Mouse (Mus musculus) forelimb bud, embryonic 11.5 days (tissue): ENCODE measurements around the gene Tatdn2.
"Not testable (repeated sequence)": the region's sequence is repeated elsewhere in the genome, so short reads cannot be mapped to it uniquely, and the experiment has no call there.

Experiments used
- DNase-seq: peaks from one replicate; pipeline ENCODE4 v3.0.0-alpha.2; 2012; ENCODE audit warnings: low read depth, low spot score

Gene Tatdn2

DNA sequence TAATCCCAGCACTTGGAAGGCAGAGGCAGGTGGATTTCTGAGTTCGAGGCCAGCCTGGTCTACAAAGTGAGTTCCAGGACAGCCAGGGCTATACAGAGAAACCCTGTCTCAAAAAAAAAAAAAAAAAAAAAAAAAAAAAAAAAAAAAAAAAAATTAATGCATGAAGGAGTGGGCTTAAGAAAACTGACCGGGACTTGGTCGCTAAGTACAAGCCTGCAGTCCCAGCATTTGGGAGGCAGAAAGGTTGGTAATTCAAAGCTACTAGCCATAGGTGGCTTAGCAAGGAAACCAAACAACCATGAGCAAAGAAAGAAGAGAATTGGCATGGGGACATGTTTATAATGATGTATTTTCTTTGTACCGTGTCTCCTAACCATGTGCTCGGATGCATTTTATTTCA is 16.5 kb downstream of the Tatdn2 start:
- DNase-seq = not testable (repeated sequence)

DNA sequence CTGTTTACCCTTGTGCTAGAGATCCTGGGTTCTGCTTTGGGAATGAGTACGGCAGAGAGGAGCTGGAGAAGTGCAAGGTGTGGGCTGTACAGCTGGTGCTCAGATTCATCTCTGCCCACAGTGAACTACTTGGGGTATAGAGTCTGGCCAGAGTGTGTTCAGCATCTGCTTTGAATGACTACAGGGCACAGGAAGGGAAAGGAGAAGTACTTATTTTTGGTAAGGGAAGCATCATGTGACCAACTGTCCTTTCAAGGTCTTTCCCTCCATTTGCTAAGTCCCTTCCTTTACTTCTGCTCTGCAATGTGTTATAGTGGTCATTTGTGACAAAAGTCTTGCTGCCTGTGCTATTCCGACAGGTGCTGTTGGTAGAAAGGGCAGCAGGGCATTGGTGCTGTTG is 17.4 kb downstream of the Tatdn2 start:
- no peak for DNase-seq

DNA sequence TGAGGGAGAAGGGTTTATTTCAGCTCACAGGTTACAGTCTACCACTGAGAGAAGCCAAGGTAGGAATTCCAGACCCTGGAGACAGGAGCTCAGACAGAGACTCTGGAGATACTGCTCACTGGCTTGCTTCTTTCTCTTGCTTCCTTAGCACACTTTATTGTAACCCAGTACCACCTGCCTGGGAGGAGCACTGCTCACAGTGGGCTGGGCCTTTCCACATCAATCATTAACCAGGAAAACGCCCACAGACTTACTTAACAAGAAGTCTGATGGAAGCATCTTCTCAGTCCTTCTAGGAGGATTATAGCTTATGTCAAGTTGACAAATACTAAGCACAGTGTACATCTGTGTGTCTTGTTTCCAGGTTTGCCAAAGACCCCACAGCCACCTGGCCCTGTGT is 17.9 kb downstream of the Tatdn2 start:
- DNase-seq = no peak

DNA sequence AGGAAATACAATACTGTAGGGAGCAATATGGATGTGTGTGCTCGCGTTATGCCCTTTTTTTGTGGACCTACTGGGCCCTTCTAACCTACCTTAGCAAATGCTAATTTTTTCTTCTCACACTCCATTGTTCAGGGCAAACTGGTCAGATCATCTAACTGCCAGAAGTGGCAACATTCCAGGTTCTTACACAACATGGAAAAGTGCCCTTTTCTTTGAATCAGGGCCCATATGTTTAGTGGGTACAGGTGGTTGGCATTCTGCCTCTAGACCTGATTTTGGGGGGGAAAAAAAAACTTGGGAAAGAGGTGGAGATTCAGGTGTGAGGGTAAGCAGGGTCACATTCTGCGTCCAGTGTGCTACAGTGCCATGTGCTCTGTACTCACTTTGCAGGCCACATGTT is 20.7 kb downstream of the Tatdn2 start:
- DNase-seq = no peak

DNA sequence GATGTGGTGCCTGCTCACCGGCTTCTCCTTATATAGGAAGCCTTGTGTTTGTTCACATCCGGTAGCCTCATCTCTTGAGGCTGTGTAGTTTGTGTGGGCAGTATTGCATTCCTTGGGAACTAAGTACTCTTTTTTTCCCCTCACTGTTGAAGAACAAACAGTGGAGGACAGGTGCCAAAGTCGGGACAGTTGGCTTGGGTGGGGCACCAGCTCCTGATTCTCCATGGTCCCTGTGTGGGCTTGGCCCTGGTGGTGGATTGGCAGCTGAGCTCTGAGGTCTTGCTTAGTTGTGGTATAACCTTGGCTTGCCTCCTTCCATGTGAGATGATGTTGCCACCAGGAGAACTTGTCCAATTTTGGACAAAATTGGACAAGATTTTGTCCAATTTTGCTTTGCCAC is 23.0 kb downstream of the Tatdn2 start, which contains the start of gene Ghrl:
Gene Ghrl (minus strand): TSS at position 3 of the 400 bp plus-strand sequence.
- no peak for DNase-seq

DNA sequence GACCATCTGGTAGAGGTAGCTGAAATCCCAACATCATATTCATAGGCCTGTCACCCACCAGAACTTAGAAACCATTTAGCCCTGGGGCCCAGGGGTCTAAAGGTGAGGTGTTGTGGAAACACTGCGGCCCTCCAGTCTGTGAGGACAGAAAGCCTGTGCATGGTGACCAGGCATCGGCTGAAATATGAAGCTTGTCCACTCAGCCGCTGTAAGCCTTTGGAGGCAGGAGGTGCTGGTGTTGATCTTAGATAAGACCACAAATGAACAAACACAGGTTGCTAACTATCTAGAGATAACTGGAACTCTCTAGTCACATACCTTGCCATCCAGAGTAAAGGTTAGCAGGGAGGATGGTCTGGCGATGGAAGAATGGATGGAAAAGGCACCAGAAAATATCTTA is 24.2 kb downstream of the Tatdn2 start:
- DNase-seq = no peak

DNA sequence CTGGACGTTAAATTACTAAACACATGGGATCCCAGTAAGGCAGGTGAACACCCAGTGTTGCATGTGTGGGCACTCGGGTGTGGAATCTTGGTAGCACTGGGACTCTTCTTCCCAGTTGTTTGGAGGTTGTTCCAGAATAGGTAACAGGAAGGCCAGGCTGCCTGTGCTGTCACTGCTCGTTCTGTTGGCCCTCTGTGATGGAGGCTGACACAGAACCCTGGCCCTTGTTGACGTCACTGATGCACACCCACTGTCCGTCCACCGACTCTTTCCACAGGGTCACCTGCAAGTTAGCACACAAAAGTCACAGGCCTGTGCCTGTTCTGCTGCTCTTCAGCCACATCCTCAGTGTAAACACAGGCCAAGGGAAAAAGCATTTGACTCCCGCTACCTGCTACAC is 31.3 kb downstream of the Tatdn2 start:
- no peak for DNase-seq

DNA sequence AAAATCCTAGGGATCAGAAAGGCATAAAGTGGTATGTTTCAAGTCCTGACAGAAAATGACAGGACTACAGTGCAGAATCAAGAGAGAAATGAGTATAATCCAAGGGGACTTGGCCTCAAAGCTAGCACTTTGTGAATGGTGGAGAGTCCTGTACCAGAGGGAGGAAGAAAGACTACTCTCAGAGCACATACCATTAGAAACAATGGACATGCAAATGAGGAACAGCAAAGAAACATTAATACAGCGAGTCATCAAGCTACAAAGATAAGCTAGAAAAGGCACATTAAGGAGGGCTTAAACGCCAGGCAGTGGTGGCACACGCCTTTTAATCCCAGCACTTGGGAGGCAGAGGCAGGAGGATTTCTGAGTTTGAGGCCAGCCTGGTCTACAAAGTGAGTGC is 34.4 kb downstream of the Tatdn2 start:
- no peak for DNase-seq

DNA sequence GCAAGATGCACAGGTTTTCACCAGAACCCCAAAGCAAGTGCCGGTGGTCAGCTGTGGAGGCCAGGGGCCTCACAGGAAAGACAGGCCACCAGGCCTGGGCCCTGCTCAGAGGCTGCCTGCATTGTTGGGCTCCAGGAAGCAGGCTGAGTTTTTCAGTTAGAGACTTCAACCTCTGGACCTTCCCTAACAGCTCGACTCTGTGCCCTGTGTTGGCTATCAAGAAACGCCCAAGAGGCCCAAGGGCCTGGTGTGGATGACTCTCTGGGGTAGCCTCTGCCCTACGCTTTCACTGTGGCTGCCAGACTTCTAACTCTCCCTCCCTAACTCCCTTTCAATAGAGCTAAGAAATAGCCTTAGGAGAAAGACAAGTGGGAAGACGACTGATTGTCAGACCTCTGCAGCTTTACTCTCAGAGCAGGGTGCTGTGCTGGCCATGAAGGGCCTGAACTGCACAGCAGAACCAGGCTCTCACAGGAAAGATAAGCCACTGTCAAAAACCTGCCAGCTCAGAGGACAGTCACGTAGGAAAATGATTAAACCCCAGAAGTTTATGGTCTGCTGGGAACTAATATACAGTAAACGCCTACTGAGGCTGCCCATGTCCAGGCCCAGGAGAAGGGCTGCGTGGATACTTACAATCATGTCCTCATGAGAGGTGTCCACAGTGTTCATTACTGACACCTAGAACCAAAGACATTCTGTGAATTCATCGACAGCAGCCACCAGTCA is 40.6 kb downstream of the Tatdn2 start:
- DNase-seq = no peak

DNA sequence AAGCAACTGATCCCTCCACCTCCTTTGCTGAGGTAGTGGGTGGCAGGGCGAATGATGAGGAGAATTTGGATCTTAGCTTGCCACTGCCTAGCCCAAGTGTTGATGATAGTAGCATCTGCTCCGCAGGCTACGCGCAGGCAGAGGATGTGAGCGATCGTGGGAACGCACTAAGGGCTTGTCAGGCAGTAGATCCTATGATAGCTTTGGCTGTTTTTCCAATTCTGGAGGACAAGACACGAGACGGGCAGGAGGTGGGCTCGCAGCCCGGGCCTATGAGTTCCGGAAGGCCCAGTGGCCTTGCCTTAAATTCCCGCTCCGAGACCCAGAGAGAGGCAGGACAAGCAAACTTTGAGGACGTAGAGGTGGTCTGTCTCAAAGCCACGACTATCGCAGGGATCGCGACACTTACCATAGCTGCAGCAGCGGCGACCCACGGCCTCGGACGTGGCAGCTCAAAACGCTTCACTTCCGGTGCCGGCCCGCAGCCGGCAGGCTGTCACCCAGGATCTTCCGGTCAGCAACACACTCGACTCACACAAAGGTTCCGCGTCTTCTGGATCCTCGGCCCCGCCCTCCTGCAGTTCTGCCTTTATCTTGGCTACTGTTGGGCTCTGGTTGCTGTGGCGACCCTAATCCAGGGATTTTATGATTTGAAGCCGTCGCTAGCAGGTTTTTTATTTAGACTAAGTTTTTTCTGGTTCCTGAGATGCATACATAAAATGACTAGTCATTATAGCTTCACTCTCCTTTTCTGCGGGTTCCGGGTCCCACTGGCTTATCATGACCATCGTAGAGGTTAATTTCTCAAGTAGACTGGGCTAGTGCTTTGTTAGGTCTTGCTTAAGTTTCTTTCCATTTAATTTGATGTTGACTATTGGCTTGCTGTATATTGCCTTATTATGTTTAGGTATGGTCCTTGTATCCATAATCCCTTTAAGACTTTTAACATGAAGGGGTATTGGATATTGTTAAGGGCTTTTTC is 43.7 kb downstream of the Tatdn2 start, which contains the start of gene Sec13:
Gene Sec13 (minus strand): TSS at position 508 of the 982 bp plus-strand sequence.
- peak; percentile 92 for DNase-seq

DNA sequence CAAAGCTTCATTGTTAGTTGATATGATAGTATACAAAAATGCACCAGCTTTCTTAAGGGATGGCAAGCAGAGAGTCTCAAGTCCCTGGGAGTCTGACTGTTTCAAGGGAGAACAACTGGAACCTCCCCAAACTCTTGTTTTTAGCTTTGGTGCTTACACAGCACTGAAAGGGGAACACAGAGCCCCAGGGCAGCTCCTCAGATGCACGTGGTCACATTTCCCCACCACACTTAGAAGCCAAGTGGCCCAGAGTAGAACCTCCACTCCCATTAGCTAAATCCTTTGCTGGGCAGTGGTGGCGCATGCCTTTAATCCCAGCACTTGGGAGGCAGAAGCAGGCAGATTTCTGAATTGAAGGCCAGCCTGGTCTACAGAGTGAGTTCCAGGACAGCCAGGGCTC is 44.6 kb downstream of the Tatdn2 start:
- DNase-seq = no peak

DNA sequence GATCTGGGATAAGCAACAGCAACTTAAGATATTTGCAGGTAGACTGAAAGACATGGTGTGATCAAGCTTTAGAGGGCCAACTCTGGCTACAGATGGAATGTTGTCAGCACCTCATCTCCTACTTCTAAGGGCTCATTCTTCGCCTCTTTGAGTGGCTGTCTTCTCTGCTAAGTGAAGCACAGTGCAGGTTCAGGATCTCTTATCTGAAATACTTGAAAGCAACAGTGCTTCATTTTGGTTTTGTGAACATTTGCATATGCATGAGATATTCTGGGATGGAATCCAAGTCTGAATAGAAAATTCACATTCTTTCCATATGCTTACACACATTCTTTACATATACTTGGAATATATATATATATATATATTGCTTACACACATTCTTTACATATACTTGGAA is 45.5 kb downstream of the Tatdn2 start:
- no peak for DNase-seq

DNA sequence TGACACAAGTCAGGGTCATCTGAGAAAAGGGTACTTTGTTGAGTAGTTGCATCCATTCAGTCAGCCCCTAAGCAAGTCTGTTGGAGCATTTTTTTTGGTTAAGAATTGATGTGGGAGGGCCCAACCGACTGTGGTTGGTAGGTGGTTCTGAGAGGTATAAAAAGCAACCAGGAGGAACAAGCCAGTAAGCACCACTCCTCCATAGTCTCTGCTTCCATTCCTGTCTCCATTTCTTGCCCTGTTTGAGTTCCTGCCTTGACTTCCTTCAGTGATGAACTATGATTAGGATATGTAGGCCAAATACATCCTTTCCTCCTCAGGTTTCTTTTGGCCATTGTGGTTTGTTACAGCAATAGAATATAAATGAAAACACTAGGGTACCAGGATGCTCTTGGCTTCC is 46.3 kb downstream of the Tatdn2 start:
- DNase-seq = no peak

DNA sequence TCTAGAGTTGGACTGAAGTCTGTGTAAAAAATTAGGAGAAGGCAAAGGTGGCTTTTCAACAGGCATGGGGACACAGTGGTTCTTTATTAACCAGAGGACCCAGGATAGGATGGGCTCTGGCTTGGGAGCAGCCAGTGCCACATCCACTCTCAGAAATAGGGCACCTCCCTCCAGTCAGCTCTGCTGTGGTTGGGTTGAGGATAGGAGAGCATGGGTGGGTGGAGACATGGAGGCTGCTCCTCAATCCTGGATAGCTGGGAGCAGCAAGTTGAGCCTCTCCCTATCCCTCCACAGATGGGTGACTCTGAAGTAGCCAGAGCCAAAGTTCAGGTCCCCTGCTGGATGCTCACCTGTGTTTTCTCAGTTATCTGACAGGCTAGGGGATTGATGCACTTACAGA is 48.3 kb downstream of the Tatdn2 start:
- DNase-seq = no peak

DNA sequence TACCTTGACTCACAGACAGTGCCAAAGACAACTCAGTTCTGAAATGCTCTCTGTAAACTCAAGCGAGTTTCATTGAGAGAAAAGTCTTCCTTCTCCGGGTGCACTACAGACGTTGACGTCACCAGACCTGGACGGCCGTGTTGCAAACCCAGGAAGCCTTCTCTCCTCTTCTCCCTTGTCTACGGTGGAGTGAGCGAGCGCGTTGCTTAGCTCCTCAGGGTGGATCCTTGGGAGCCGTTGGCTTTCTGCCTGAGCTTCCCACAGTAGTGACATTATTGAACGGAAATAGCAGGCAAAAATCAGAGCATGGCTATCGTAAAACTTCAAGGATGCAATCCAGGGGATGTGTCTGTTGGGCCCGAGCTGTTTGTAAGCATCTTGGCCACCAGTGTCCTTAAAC is 50.4 kb downstream of the Tatdn2 start:
- no peak for DNase-seq

DNA sequence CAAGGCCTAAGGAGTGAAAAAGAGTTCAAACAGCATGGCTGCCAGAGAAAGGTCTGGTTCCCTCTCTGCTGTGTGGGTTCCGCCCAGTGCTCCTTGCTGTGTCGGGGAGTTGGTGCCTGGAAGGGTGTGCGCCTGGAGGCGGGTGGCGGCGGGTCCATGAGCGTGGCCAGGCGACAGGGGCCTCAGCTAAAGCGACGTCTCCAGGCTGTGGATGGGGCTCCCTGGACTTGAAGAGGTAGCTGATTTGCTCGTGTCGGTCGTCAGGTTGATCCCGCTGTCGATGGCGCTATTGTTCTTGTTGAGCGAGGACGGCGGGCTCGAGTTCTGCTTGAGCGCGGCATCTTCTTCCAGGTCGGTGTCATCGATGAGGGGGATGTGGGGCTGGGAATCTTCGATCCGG is 51.5 kb downstream of the Tatdn2 start:
- DNase-seq = no peak

DNA sequence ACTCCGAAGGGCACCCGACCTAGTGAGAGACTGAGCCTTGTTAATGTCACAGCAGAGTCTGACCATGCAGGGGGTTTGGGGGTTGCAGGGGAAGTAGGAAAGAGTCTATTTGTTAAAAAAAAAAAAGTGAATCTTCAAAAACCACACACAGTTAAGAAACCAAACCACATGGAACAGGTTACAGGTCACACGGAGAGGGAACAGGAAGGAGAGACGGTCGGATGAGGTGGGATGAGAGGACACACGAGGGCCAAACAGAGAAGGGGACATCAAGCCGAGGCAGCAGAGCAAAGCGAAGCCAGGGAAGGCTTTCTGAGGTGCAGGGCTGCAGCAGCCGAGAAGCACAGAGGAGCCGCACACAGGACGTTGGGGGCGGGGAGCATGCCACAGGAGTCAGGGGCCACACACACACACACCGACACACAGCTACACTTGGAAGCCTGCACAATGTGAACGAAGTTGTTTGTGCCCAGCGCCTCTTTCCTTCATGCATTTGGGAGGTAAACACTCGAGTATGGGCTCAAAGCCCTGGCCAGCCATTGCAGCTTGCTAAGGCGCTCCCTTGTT is 52.4 kb downstream of the Tatdn2 start:
- no peak for DNase-seq
